Mouse (Mus musculus): ENCODE results near the gene Prom2.

DNA sequence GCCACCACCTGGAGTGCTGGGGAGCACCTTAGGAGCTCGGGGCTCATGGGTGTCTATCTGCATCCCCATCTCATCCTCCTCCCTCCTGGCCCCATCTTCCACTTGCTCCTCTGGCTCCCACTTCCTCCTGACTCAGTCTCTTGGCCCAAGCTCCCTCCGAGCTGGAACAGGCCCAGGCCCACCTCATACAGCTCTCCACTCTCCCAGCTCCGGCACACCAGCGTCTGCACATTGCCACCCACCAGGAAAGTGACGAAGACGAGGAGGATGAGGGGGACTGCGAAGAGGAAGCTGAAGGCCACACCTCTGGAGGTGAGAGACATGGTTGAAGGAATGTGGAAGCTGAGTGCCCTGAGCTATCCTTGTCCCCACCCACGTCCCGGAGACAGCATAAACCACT lies 5.9 kb downstream of the Prom2 start:
- TF ChIP-seq CTCF (conservative IDR thresholded peaks at IDR 0.05; ENCODE audit: low read length), result no peak
- no peak for TF ChIP-seq POU5F1 (IDR thresholded peaks at IDR 0.05; ENCODE audit: borderline replicate concordance, low read length)
